Mouse (Mus musculus): Measurements from ENCODE around the gene Gtpbp2. TPM values are rescaled to one million over a fixed set of nuclear protein-coding genes. Genes with fewer than 3 reads are reported as not detected.

Gene Gtpbp2
- total RNA-seq (2017): 84.1 to 127 TPM (median 93.1 TPM) in 3 replicates

DNA sequence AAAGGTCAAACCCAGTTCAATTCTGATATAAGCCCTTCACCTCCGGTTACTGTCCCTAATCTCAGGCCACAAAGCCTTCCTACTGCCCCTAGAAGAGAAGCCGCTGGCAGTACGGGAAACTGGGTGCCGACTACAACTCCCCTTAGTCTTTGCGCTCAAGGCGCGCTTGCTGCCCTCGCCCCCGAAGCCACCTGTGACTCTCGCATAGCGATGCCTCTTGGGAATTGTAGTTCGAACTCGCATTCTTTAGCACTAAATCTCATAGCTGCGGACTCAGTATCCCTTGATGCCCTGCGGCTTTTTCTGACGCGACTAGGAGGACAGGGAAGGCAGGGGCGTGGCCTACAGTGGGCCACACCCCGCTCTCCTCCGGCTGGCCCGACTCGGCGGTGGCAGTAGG, at the start of gene Gtpbp2:
Gene Gtpbp2, plus strand, starts transcription at position 347 of the 400 bp plus-strand sequence.
- ATAC-seq (replicated peaks; ENCODE audit: insufficient number of reproducible peaks, low FRiP score, low TSS enrichment, poor library complexity, severe bottlenecking): peak; percentile 91

DNA sequence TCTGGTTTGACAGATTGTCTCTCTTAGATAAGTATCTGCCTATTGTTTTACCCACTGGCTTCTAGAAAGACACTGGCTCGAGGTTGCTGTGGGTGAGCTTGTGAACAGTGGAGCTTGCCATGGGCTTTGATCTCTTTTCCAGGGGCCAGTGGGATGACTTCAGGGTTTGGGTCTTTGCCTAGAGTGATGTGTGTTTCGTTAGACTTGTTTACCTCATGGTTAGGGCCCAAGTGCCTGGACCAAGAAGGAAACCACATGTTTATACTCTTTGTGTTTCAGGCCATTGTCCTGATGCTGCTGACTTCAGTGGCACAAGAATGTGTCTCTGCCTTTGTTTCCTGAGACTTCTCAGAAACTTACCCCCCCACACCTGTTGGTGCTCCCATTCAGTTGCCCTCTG, 45.3 kb upstream of the Gtpbp2 start:
- ATAC-seq (replicated peaks; ENCODE audit: insufficient number of reproducible peaks, low FRiP score, low TSS enrichment, poor library complexity, severe bottlenecking): no peak

DNA sequence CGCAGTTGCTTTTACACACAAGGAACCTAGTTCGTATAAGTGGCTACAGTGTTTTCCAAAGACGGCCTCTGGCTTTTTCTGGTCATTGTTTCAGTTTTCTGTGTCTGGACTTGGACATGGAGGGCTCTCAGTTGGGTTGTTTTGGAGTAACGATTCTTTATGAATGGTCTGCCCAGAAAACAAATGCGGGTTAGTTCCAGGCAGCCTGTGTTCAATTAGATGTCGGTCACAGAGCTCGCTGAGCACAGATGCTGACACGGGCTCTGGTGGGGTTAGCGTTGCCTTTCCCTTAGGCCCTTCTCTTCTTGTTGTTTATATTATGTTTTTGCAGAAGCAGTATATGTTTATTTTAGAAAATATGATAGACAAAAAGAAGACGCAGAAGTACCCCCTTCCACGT, 44.7 kb upstream of the Gtpbp2 start:
- no peak for ATAC-seq (replicated peaks; ENCODE audit: insufficient number of reproducible peaks, low FRiP score, low TSS enrichment, poor library complexity, severe bottlenecking)

DNA sequence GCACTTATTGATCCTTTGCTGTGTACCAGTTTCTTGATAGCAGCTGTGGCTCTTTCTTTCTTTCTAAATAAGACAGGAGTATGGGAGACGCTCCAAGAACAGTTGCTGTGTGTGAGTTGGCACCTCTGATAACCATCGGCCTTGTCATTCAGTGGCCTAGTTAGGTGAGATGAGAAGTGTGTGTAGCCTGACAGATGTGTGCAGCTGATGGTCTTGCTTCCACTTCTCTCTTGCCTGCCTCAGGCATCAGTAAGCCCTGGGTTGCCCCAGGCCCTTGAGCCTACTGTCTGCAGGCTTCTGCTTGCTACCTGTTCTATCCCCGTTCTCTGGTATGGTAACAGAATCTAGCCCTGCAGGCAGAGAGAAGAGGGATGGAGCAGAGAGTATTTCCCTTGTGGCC, 44.0 kb upstream of the Gtpbp2 start:
- no peak for ATAC-seq (replicated peaks; ENCODE audit: insufficient number of reproducible peaks, low FRiP score, low TSS enrichment, poor library complexity, severe bottlenecking)

DNA sequence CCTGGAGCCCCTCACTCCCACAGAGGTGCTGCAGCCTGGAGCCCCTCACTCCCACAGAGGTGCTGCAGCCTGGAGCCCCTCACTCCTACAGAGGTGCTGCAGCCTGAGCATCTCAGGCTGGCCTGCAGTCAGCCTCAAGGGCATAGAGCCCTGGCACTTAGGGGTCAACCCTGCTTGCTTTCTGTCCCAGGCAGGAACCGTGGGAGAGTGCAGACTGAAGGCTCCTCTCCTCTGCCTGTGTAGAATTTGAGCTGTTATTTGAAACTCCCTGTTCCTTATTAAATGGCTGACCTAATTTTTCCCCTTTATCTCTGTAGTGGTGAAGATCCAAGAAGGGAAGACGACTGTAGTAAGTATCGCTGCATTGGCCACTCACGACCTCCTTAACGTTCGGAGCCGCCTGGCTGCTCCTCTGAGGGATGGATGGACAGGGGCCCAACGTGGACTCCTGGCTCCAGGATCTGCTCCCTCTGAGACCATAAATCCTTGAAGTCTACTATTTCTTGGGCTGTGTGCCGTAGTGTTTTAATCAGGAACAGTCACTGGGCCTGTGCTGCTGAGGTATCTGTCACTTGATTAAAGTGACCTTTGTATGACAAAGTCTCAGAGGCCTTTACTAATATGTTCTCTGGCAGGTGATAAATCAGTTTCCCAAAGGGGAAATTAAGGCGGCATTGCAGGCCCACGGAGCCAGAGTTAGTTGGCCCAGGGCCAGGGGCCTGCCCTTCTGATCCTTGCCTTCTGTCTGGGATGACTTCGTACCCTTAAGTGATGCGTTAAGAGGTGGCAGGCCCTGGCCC, 43.0 kb upstream of the Gtpbp2 start:
- ATAC-seq (replicated peaks; ENCODE audit: insufficient number of reproducible peaks, low FRiP score, low TSS enrichment, poor library complexity, severe bottlenecking): no peak

DNA sequence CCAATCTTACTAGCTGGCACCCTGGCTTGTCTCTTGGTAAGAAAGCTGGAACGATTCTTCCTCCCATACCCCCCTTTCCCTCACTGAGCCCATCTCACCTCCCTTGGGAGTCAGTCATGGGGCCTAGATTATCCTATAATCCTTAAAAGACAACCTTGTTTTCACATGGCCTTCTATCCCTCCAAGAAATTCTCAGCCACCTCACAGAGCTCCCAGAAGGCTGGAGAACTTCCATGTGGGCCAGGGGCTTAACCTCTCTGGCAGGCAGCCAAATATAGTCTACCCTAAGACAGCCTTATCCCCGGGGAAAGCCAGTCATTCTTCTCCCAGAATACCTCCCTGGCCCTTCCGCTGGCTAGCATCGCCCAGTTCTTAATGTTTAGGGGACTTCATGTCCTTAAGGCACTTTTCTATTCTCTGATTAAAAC, 42.4 kb upstream of the Gtpbp2 start:
- ATAC-seq (replicated peaks; ENCODE audit: insufficient number of reproducible peaks, low FRiP score, low TSS enrichment, poor library complexity, severe bottlenecking): no peak

DNA sequence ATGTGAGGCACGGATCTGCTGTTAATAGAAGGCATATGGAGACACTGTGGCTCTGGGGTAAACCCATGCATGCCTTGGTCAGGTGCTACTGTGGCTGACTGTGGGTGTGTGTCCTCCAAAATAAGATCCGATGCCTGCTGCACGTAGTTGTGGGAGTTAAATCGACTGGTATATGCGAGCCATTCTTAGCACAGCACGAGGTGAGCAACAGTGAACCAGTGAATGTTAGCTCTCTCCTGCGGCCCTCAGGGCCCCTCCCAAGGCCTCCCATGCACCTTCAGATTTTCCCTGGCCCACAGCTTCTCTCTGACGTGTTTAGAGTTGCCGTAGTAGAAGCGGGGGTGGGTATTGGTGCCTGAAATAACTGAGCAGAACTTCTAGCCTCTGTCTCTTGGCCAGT, 41.2 kb upstream of the Gtpbp2 start:
- ATAC-seq (replicated peaks; ENCODE audit: insufficient number of reproducible peaks, low FRiP score, low TSS enrichment, poor library complexity, severe bottlenecking): no peak

DNA sequence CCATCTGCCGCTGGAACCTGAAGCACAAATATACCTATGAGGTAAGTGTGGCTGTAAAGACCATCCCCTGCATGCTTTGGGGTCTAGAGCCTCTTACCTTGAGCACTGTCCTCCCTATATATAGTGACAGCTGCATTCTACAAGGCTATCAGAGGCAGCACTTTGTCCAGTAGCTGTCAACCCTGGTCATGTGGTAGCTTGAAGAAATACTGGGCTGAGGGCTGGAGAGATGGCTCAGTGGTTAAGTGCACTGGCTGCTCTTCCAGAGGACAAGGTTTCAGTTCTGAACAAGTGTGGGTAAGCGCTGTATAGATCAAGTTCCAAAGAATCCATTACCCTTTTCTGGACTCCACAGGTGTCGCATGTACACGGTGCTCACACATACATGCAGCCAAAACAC, 38.0 kb upstream of the Gtpbp2 start:
- no peak for ATAC-seq (replicated peaks; ENCODE audit: insufficient number of reproducible peaks, low FRiP score, low TSS enrichment, poor library complexity, severe bottlenecking)

DNA sequence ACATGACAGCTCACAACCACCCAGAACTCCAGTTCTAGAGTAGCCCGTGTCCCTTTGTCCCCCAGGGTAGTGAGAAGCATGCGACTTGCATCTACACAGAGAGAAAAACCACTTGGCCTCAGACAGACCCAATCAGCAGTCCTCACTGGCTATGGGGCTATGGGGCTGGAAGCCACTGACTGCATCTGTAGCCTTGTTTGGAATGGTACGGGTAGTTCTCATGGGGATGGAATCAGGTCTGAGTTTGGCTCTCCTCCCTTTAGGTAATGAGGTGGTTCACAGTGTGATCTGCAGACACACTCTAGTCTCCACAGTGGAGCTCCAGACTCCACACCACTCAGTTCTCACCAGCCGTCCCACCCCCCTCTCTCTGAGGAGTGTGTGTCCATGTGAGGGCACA, 37.5 kb upstream of the Gtpbp2 start:
- ATAC-seq (replicated peaks; ENCODE audit: insufficient number of reproducible peaks, low FRiP score, low TSS enrichment, poor library complexity, severe bottlenecking): no peak

DNA sequence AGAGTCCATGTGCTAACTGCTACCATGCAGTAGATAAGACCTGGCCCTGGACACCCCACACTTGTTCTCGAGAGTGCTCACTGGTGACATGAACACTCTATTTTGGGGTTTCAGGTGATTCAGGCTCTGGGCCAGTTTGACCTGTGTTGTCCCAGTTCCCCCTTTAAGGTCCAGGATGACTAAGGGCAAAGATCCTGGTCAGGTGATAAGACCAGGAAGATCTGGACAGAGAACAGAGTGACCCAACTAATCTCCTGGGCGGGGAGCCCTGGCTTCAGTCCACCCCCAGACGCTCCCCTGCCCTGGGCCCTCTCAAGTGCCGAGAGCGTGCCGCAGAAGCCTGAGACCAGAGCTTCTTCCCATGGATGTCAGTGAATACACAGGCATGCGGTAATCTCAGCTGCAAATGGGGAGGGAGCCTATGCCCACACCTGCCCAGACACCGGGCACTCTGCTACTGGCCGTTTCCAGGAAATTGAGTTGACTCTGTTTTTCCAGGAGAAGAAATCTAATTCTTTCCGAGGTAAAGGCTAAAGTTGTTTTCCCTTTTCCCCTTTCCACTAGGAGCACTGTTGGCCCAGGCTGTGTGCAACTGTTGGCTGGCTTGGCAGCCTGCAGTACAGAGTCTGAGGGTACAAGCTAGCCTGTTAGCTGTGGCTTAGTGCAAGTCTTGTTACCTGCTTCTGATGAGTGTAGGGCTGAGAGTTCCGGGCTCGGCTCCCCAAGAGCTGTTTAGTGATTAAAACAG, 36.7 kb upstream of the Gtpbp2 start:
- no peak for ATAC-seq (replicated peaks; ENCODE audit: insufficient number of reproducible peaks, low FRiP score, low TSS enrichment, poor library complexity, severe bottlenecking)

DNA sequence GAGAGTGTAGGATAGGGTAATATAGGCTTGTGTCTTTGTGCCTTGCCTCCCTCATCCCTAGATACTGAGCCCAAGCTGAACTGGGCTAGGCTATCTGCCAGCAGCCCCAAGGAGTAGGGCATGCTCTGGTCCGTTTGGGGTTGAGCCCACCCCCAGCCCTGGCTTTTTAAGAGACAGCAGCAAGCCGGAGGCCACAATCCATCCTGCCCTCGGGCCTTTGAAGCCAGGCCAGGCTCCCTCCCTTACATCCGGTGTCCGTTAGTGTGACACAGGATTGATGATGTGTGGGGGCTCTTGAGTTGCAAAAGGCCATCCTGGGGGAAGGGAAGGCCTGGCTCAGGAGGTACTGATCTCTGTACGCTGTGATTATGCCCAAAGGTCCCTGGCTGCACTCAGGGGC, 34.2 kb upstream of the Gtpbp2 start:
- no peak for ATAC-seq (replicated peaks; ENCODE audit: insufficient number of reproducible peaks, low FRiP score, low TSS enrichment, poor library complexity, severe bottlenecking)

DNA sequence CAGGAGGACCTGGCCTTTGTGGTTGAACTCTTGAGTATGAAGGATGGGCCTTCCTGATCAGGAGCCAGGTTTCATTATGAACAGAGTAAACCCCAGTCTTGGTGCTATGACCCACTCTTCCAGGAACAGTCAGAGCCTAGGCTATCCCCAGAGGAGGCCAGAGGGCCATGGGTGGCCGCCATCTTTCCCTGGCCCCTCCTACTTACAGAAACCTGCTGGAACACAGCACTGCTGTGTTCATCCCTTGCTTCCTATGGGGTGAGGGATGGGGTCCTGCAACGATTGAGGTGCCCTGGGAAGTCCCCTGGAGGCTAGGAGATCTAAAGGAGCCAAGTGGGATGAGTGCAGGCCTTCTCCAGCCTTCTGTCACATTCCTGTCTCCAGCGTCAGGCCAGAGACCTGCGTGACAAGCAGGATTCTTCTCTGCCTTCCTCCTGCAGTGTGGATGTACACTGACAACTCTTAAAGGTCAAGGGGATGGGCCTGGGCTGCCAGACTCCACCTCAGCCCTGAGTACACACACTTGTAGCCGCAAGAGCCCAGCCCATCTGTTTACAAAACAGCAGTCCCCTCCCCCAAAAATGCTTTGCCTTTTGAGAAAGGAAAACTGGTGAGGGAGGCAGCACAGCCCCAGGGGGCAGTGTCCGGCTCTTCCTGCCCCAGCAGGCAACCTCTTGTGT, 32.9 kb upstream of the Gtpbp2 start:
- no peak for ATAC-seq (replicated peaks; ENCODE audit: insufficient number of reproducible peaks, low FRiP score, low TSS enrichment, poor library complexity, severe bottlenecking)

DNA sequence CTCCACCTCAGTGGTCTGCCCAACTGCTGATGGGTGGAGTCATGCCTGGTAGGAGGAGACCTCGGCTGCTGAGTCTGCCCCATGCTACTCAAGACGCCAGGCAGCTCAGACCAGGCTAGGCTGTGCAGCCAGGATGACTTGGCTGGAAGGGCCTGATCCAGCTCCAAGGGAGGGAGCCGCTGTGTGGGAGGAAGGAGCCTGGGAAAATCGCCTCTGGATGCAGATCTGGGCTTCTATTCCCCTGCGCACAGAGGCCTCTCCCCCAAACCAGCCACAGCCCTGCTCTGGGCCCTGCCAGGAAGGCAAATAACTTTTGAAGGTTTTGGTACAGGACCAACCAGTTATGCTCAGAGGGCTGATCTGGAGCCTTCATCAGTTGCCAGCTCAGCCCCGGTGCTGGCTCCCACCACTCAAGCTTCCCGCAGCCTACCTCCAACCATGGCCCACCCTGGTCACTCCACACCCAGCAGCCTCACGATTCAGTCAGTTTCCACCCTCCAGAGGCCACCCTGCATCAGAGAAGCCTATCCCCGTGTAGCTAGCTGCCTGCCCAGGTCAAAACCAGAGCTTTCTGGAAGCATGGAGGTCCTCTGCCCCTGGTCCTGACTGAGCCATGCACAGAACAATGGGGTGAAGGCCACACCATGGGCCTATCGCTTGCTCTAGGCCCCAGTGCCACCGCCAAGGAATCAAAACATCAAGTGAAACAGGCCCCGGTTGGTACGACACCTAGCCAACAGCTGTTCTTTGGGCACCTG, 30.9 kb upstream of the Gtpbp2 start:
- ATAC-seq (replicated peaks; ENCODE audit: insufficient number of reproducible peaks, low FRiP score, low TSS enrichment, poor library complexity, severe bottlenecking): no peak

DNA sequence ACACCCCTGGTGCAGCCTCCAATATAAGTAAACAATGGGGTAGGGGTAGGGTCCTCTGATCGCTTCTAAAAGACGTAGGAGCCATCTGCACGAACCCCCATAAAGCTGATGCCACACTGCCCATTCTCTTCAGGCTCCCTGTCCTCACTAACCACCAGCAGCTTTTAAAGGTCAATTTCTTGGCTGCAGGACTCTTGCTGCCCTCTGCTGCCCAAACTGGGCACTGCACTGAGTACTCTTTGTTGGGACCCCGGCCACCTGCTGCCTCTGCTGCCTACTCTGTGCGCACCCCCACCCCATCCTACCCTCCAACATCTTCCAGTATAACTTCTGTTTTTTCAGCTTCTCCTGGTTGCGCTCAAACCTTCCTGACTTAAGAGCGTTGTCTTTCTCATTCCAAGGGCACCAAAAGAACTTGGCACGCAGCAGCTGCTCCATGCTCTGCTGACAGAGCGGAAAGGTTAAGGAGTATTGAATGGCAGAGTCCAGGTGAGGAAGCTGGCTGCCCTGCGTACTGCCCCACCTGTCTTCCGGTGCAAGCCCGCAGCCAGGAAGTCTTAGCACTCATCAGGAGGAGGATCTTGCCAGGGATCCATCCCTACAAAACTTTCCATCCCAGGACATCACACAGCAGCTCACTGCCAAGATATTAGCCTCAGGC, 28.6 kb upstream of the Gtpbp2 start:
- ATAC-seq (replicated peaks; ENCODE audit: insufficient number of reproducible peaks, low FRiP score, low TSS enrichment, poor library complexity, severe bottlenecking): 0 out of 2 replicates have a peak, but pooled peaks have one; percentile 59

DNA sequence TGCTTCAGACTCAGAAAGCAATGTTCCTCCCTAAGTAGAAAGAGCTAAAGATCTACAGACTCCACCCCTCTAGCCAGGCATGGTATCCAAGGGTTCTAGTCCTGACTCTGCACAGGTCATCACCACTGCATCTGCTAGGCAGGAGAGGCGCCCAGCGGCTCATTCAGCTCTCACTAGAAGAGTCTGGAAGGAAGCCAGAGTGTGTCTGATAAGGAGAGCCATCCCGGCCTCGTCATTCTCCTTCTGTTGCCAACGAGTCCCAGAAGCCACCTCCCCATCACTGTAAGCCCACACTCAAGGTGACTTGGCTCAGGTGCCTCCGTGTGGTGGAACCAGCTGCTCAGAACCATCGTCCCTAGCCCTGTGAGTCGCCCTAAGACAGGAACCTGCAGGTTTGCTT, 28.0 kb upstream of the Gtpbp2 start:
- no peak for ATAC-seq (replicated peaks; ENCODE audit: insufficient number of reproducible peaks, low FRiP score, low TSS enrichment, poor library complexity, severe bottlenecking)

DNA sequence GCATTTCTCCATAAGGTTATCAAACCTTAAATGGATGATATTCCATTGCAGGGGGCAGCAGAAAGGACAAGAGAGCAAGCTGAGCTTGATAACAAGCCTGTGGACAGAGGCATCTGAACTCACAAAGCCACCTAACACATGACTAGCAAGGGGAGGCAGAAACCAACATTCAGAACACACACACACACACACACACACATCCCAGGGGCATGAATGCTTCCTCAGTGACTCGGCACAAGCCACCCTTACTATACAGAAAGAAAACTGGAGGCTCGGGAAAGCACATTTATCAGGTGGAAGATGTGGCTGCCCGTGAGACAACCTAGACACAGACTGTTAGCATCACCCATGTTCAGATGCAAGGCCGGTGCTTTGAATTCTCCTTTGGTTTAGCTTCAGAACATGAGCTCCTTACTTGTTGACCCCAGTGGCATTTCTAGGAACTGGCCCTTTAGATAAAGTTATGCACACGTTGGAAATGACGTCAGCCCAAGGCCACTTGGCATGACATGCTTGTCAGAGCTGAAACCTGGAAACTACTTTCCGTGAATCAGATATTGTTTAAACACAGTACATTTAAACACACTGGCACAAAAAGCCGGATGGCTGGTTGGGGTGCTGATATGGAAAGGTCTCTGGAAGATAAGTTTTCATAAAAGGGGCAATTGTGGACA, 22.1 kb upstream of the Gtpbp2 start:
- no peak for ATAC-seq (replicated peaks; ENCODE audit: insufficient number of reproducible peaks, low FRiP score, low TSS enrichment, poor library complexity, severe bottlenecking)

DNA sequence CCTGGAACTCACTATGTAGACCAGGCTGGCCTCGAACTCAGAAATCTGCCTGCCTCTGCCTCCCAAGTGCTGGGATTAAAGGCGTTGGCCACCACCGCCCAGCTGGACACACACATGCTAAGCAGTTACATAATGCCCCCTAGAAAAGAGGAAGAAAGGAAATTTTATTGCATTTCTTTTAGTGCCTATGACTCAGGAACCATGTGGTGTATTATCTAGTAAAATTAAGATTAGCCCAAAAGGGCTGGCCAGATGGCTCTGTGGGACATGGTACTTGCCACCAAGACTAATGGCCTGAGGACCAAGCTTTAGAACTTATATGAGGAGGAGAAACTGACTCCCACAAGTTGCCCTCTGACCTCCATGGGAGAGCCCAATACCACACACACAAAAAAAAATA, 21.0 kb upstream of the Gtpbp2 start:
- peak; percentile 54; the same call in 1 of the 2 replicates for ATAC-seq (replicated peaks; ENCODE audit: insufficient number of reproducible peaks, low FRiP score, low TSS enrichment, poor library complexity, severe bottlenecking)
